Mouse (Mus musculus): ENCODE measurements around the gene Lmo2. TPM values are rescaled to one million over a fixed set of nuclear protein-coding genes. Genes with fewer than 3 reads are reported as not detected.

The Lmo2 gene
- polyA plus RNA-seq, 1 experiment from 2014 or later, result 24.5 TPM

GRCm38 (mm10) chr2:103944859-103945258 lies 12.9 kb upstream of the Lmo2 start:
- Histone ChIP-seq H3K4me1 (peaks cover 12% of the 10 kb centered on the region), H3K4me3 (no peak overlapping the region), H3K9ac (no peak overlapping the region), H3K36me3 (no peaks in the 10 kb centered on the region), H3K9me3 (no peaks in the 10 kb centered on the region), H3K4me2 (no peak overlapping the region), H3K27me3 (replicated peaks) (peaks cover 67% of the 10 kb centered on the region), H3K27ac (replicated peaks) (no peak overlapping the region)
- ATAC-seq (ENCODE audit: extremely low read depth, insufficient number of reproducible peaks, low FRiP score, low TSS enrichment), result no peak
- WGBS, result 83% methylated on average over 2 of the region's 2 CpGs

- 50% methylated on average over 5 of the region's 5 CpGs for WGBS
- H3K4me2 ChIP-seq, result no peak overlapping the region
- no peak for ATAC-seq (ENCODE audit: extremely low read depth, insufficient number of reproducible peaks, low FRiP score, low TSS enrichment)
- H3K4me3 ChIP-seq, result no peak overlapping the region
- no peaks in the 10 kb centered on the region for H3K9me3 ChIP-seq
- no peak overlapping the region for H3K27ac ChIP-seq (replicated peaks)
- H3K4me1 ChIP-seq, result peaks cover 12% of the 10 kb centered on the region
- peaks cover 64% of the 10 kb centered on the region for H3K27me3 ChIP-seq (replicated peaks)
- no peaks in the 10 kb centered on the region for H3K36me3 ChIP-seq
- H3K9ac ChIP-seq, result no peak overlapping the region
Observed at GRCm38 (mm10) chr2:103945571-103946092, 12.2 kb upstream of the Lmo2 start.

GRCm38 (mm10) chr2:103946892-103947291 lies 10.9 kb upstream of the Lmo2 start:
- H3K9me3 ChIP-seq, result no peaks in the 10 kb centered on the region
- no peak overlapping the region for H3K27ac ChIP-seq (replicated peaks)
- no peak for ATAC-seq (ENCODE audit: extremely low read depth, insufficient number of reproducible peaks, low FRiP score, low TSS enrichment)
- H3K9ac ChIP-seq, result no peak overlapping the region
- H3K4me3 ChIP-seq, result no peak overlapping the region
- H3K4me1 ChIP-seq, result peaks cover 12% of the 10 kb centered on the region
- peaks cover 59% of the 10 kb centered on the region for H3K27me3 ChIP-seq (replicated peaks)
- H3K4me2 ChIP-seq, result no peak overlapping the region
- H3K36me3 ChIP-seq, result no peaks in the 10 kb centered on the region
- WGBS, result 72% methylated on average over 8 of the region's 8 CpGs

- peaks cover 12% of the 10 kb centered on the region for H3K4me1 ChIP-seq
- no peak overlapping the region for H3K27ac ChIP-seq (replicated peaks)
- no peak overlapping the region for H3K4me3 ChIP-seq
- no peak for ATAC-seq (ENCODE audit: extremely low read depth, insufficient number of reproducible peaks, low FRiP score, low TSS enrichment)
- no peak overlapping the region for H3K9ac ChIP-seq
- 68% methylated on average over 8 of the region's 8 CpGs for WGBS
- no peak overlapping the region for H3K4me2 ChIP-seq
- no peaks in the 10 kb centered on the region for H3K36me3 ChIP-seq
- H3K27me3 ChIP-seq (replicated peaks), result peaks cover 67% of the 10 kb centered on the region
- no peaks in the 10 kb centered on the region for H3K9me3 ChIP-seq
Observed at GRCm38 (mm10) chr2:103947982-103948655, 9.7 kb upstream of the Lmo2 start.

GRCm38 (mm10) chr2:103953050-103953835 lies 4.5 kb upstream of the Lmo2 start:
- Histone ChIP-seq H3K27me3 (replicated peaks) (peaks cover 52% of the 10 kb centered on the region), H3K9me3 (no peaks in the 10 kb centered on the region), H3K4me3 (no peak overlapping the region), H3K9ac (no peak overlapping the region), H3K36me3 (no peaks in the 10 kb centered on the region), H3K4me1 (peaks cover 7% of the 10 kb centered on the region; the same call in 1 of the 2 replicates), H3K4me2 (no peak overlapping the region), H3K27ac (replicated peaks) (no peak overlapping the region)
- ATAC-seq (ENCODE audit: extremely low read depth, insufficient number of reproducible peaks, low FRiP score, low TSS enrichment), result no peak
- 87% methylated on average over 6 of the region's 6 CpGs for WGBS

GRCm38 (mm10) chr2:103955714-103956113 lies 2.1 kb upstream of the Lmo2 start:
- Histone ChIP-seq H3K27ac (replicated peaks) (no peak overlapping the region), H3K36me3 (no peaks in the 10 kb centered on the region), H3K27me3 (replicated peaks) (peaks cover 42% of the 10 kb centered on the region), H3K4me2 (no peak overlapping the region), H3K4me1 (peaks cover 13% of the 10 kb centered on the region; the same call in 1 of the 2 replicates), H3K9me3 (no peaks in the 10 kb centered on the region), H3K9ac (no peak overlapping the region), H3K4me3 (no peak overlapping the region)
- no peak for ATAC-seq (ENCODE audit: extremely low read depth, insufficient number of reproducible peaks, low FRiP score, low TSS enrichment)
- WGBS, result 60% methylated on average over 3 of the region's 3 CpGs

- Histone ChIP-seq H3K9me3 (no peaks in the 10 kb centered on the region), H3K27me3 (replicated peaks) (peaks cover 39% of the 10 kb centered on the region), H3K4me2 (no peak overlapping the region), H3K4me1 (peaks cover 13% of the 10 kb centered on the region; the same call in 1 of the 2 replicates), H3K27ac (replicated peaks) (no peak overlapping the region), H3K9ac (no peak overlapping the region), H3K4me3 (no peak overlapping the region), H3K36me3 (no peaks in the 10 kb centered on the region)
- WGBS, result 75% methylated on average over 6 of the region's 6 CpGs
- no peak for ATAC-seq (ENCODE audit: extremely low read depth, insufficient number of reproducible peaks, low FRiP score, low TSS enrichment)
Observed at GRCm38 (mm10) chr2:103956867-103957266, 919 bp upstream of the Lmo2 start.

- Histone ChIP-seq H3K27me3 (replicated peaks) (peaks cover 30% of the 10 kb centered on the region), H3K4me2 (no peak overlapping the region), H3K36me3 (no peaks in the 10 kb centered on the region), H3K9ac (no peak overlapping the region), H3K27ac (replicated peaks) (no peak overlapping the region), H3K4me3 (no peak overlapping the region), H3K9me3 (no peaks in the 10 kb centered on the region), H3K4me1 (peaks cover 13% of the 10 kb centered on the region; the same call in 1 of the 2 replicates)
- WGBS, result 52% methylated on average over 3 of the region's 3 CpGs
- ATAC-seq (ENCODE audit: extremely low read depth, insufficient number of reproducible peaks, low FRiP score, low TSS enrichment), result no peak
Observed at GRCm38 (mm10) chr2:103958634-103959033, 848 bp downstream of the Lmo2 start.

GRCm38 (mm10) chr2:103959066-103959465 lies 1.3 kb downstream of the Lmo2 start:
- no peak overlapping the region for H3K4me3 ChIP-seq
- no peak overlapping the region for H3K27ac ChIP-seq (replicated peaks)
- H3K4me1 ChIP-seq, result peaks cover 13% of the 10 kb centered on the region; the same call in 1 of the 2 replicates
- ATAC-seq (ENCODE audit: extremely low read depth, insufficient number of reproducible peaks, low FRiP score, low TSS enrichment), result no peak
- WGBS, result 80% methylated on average over 5 of the region's 5 CpGs
- H3K9me3 ChIP-seq, result no peaks in the 10 kb centered on the region
- H3K4me2 ChIP-seq, result no peak overlapping the region
- H3K27me3 ChIP-seq (replicated peaks), result peaks cover 26% of the 10 kb centered on the region
- H3K9ac ChIP-seq, result no peak overlapping the region
- no peaks in the 10 kb centered on the region for H3K36me3 ChIP-seq

- no peak overlapping the region; the same call in 1 of the 2 replicates for H3K4me3 ChIP-seq
- H3K4me2 ChIP-seq, result no peak overlapping the region
- ATAC-seq (ENCODE audit: extremely low read depth, insufficient number of reproducible peaks, low FRiP score, low TSS enrichment), result no peak
- H3K36me3 ChIP-seq, result no peaks in the 10 kb centered on the region
- 83% methylated on average over 6 of the region's 6 CpGs for WGBS
- peaks cover 13% of the 10 kb centered on the region; the same call in 1 of the 2 replicates for H3K4me1 ChIP-seq
- no peaks in the 10 kb centered on the region for H3K9me3 ChIP-seq
- peaks cover 26% of the 10 kb centered on the region for H3K27me3 ChIP-seq (replicated peaks)
- no peak overlapping the region for H3K27ac ChIP-seq (replicated peaks)
- H3K9ac ChIP-seq, result no peak overlapping the region
Observed at GRCm38 (mm10) chr2:103959574-103959973, 1.8 kb downstream of the Lmo2 start.

GRCm38 (mm10) chr2:103962349-103962748 lies 4.6 kb downstream of the Lmo2 start:
- Histone ChIP-seq H3K4me2 (no peak overlapping the region), H3K9ac (no peak overlapping the region), H3K36me3 (no peaks in the 10 kb centered on the region), H3K27me3 (replicated peaks) (peaks cover 45% of the 10 kb centered on the region), H3K9me3 (no peaks in the 10 kb centered on the region), H3K4me3 (no peak overlapping the region), H3K27ac (replicated peaks) (no peak overlapping the region), H3K4me1 (peaks cover 13% of the 10 kb centered on the region; the same call in 1 of the 2 replicates)
- ATAC-seq (ENCODE audit: extremely low read depth, insufficient number of reproducible peaks, low FRiP score, low TSS enrichment), result no peak
- 66% methylated on average over 4 of the region's 4 CpGs for WGBS

All from heart, embryonic 13.5 days (tissue).